Mouse (Mus musculus): ENCODE results near the gene Taz. TPM values are rescaled to one million over a fixed set of nuclear protein-coding genes. Genes with fewer than 3 reads are reported as not detected.
A peak's percentile ranks its signal among the peaks of the same experiment; 100 is the strongest.

The Taz gene
- polyA plus RNA-seq, 1 experiment from 2014 or later = 54.3 TPM

DNA sequence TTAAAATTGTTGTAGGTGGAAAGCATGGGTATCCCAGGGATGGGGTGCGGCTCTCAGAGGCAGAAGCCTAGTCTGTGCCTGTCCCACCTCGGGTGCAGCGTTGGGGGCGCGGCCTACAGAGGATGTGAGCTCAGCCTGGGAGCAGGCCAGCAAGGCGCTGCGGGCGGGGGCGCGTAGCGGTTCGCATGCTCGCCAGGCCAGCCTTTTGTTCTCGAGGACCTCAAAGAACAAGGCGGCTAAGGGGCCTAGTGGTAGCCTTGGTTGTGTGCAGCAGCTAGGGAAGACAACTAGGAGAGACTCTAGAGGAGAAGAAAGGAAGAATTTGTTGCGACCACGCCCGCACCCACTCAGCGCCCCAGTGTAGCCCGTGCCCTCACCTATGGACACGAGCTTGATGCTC lies 36.0 kb upstream of the Taz start:
- Histone ChIP-seq H3K36me3 (ENCODE audit: insufficient read depth) (peaks cover 34% of the 10 kb centered on the region), H3K27me3 (ENCODE audit: insufficient read depth, low read length) (no peaks in the 10 kb centered on the region), H3K4me2 (peak overlapping the region; percentile 68), H3K9ac (peak overlapping the region; percentile 82), H3K9me3 (ENCODE audit: low read depth, low read length) (no peaks in the 10 kb centered on the region), H3K4me1 (ENCODE audit: insufficient read depth) (no peaks in the 10 kb centered on the region), H3K27ac (ENCODE audit: low read depth) (peak overlapping the region; percentile 96), H3K4me3 (ENCODE audit: low read depth, low read length) (peak overlapping the region; percentile 49)
- TF ChIP-seq CTCF (IDR thresholded peaks at IDR 0.05; ENCODE audit: low read depth) = no peak
- WGBS = 21% methylated on average over 15 of the region's 21 CpGs
- ATAC-seq (ENCODE audit: insufficient read depth) (peak; percentile 41), DNase-seq (peak; percentile 88)

DNA sequence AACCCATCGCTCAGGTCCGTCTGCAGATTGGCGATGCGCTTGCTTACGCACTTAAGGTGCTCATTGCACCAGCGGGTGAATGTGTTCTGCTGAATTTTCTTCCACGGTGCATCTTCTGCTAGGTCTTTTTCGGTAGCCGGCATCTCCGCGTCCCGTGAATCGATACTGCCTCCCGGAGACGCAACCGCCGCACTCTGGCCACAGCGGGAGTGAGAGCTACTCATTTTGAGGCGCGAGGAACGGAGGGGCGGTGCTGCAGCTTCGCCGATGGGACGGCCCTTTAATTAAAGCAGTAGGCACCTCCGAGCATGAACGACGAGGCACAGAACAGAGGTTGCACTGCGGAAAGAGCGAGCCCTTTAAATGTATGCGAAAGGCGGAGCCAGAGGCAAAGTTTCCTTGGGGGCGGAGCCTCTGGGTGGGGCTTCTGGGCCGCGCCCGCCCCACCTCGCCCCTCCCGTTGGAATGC lies 35.5 kb upstream of the Taz start:
- H3K9me3 ChIP-seq (ENCODE audit: low read depth, low read length) = no peaks in the 10 kb centered on the region
- H3K27me3 ChIP-seq (ENCODE audit: insufficient read depth, low read length) = no peaks in the 10 kb centered on the region
- WGBS = 13% methylated on average over 33 of the region's 38 CpGs
- ATAC-seq (ENCODE audit: insufficient read depth) (peak; percentile 82), DNase-seq (peak; percentile 96)
- peak overlapping the region; percentile 96 for H3K27ac ChIP-seq (ENCODE audit: low read depth)
- no peak for TF ChIP-seq CTCF (IDR thresholded peaks at IDR 0.05; ENCODE audit: low read depth)
- peak overlapping the region; percentile 68 for H3K4me2 ChIP-seq
- H3K4me3 ChIP-seq (ENCODE audit: low read depth, low read length) = peak overlapping the region; percentile 49
- peaks cover 28% of the 10 kb centered on the region for H3K36me3 ChIP-seq (ENCODE audit: insufficient read depth)
- peak overlapping the region; percentile 82 for H3K9ac ChIP-seq
- H3K4me1 ChIP-seq (ENCODE audit: insufficient read depth) = no peaks in the 10 kb centered on the region

DNA sequence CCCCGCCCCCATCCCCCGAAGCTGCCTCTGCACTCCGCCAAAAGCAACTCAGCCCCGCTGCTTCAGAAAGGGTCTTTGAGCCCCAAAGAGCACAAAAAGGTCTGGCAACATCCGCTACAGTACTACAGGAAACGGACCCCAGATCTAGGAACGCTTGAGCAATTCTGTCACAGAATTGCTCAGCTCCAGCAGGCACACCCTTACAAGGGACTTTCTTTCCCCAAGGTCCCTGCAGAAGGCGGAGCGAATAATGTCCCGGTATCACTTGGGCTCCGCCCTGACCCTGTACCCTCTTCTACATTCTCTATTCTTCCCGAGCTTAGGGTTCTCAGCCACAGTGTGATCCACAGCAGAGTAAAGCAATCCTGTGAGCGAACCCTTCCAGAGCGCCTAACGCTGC lies 35.0 kb upstream of the Taz start:
- no peaks in the 10 kb centered on the region for H3K27me3 ChIP-seq (ENCODE audit: insufficient read depth, low read length)
- no peaks in the 10 kb centered on the region for H3K4me1 ChIP-seq (ENCODE audit: insufficient read depth)
- H3K9me3 ChIP-seq (ENCODE audit: low read depth, low read length) = no peaks in the 10 kb centered on the region
- WGBS = 16% methylated on average over 14 of the region's 15 CpGs
- peak overlapping the region; percentile 49 for H3K4me3 ChIP-seq (ENCODE audit: low read depth, low read length)
- peak overlapping the region; percentile 68 for H3K4me2 ChIP-seq
- peaks cover 24% of the 10 kb centered on the region for H3K36me3 ChIP-seq (ENCODE audit: insufficient read depth)
- ATAC-seq (ENCODE audit: insufficient read depth) (peak; percentile 35), DNase-seq (no peak)
- H3K27ac ChIP-seq (ENCODE audit: low read depth) = peak overlapping the region; percentile 90
- no peak for TF ChIP-seq CTCF (IDR thresholded peaks at IDR 0.05; ENCODE audit: low read depth)
- H3K9ac ChIP-seq = peak overlapping the region; percentile 40

DNA sequence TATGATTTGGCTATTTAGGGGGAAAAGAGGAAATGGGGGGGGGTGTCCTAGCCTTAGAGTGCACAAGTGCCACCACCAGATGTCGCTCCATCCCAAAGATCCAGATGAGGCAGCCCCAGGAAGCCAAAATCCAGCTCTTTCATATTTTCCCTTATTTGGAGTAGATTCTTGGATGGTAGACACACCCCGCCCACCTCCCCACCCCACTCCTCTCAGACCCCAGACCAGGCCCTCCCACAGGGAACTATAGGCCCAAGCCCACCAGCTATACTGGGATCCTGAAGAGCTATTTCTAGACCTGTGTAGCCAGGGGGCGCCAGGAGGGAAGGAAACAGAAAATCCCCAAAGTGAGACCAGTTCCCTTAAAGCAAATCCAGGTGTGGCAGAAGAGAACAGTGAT lies 33.1 kb upstream of the Taz start:
- peak overlapping the region; percentile 60; the same call in 1 of the 2 replicates for H3K9ac ChIP-seq
- H3K4me2 ChIP-seq = peak overlapping the region; percentile 68
- H3K9me3 ChIP-seq (ENCODE audit: low read depth, low read length) = no peaks in the 10 kb centered on the region
- TF ChIP-seq CTCF (IDR thresholded peaks at IDR 0.05; ENCODE audit: low read depth) = peak; percentile 65
- H3K4me3 ChIP-seq (ENCODE audit: low read depth, low read length) = peak overlapping the region; percentile 42
- DNase-seq (peak; percentile 89), ATAC-seq (ENCODE audit: insufficient read depth) (peak; percentile 28)
- peak overlapping the region; percentile 83 for H3K27ac ChIP-seq (ENCODE audit: low read depth)
- no peaks in the 10 kb centered on the region for H3K27me3 ChIP-seq (ENCODE audit: insufficient read depth, low read length)
- peaks cover 4% of the 10 kb centered on the region; the same call in 1 of the 2 replicates for H3K36me3 ChIP-seq (ENCODE audit: insufficient read depth)
- H3K4me1 ChIP-seq (ENCODE audit: insufficient read depth) = no peaks in the 10 kb centered on the region
- WGBS = 7% methylated on average over 3 of the region's 3 CpGs

DNA sequence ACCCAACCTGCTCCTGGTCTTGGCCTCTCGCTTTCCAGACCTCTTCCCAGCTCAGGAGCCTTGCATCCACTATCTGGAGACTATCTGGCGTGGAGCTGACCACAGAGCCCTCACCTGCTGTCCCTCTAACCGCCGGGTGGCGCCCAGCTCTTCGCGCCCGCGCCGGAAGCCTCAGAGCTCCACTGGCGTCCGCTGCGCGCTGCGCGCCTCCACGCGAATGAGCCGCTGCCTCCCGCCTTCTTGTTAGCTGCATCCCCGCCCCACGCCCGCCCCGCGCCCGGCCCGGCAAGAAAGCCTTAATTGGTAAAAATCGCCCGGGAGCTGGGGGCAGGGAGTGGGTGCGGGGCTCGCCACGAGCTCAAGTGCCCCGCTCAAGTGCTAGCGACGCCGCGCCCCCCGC lies 32.1 kb upstream of the Taz start, which contains the start of gene Flna:
Flna (minus strand) TSS at position 206 of the 400 bp plus-strand sequence.
- TF ChIP-seq CTCF (IDR thresholded peaks at IDR 0.05; ENCODE audit: low read depth) = no peak; the same call in none of the 2 replicates
- H3K4me2 ChIP-seq = peak within 1 kb of the TSS; percentile 61
- WGBS = 9% methylated on average over 32 of the region's 38 CpGs
- no peaks in the 10 kb centered on the region for H3K4me1 ChIP-seq (ENCODE audit: insufficient read depth)
- DNase-seq = peak; percentile 76
- peak within 1 kb of the TSS; percentile 83 for H3K27ac ChIP-seq (ENCODE audit: low read depth)
- no peaks in the 10 kb centered on the region for H3K36me3 ChIP-seq (ENCODE audit: insufficient read depth)
- peak within 1 kb of the TSS; percentile 60 for H3K9ac ChIP-seq
- no peaks in the 10 kb centered on the region for H3K27me3 ChIP-seq (ENCODE audit: insufficient read depth, low read length)
- no peak for ATAC-seq (ENCODE audit: insufficient read depth)
- no peaks in the 10 kb centered on the region for H3K9me3 ChIP-seq (ENCODE audit: low read depth, low read length)
- H3K4me3 ChIP-seq (ENCODE audit: low read depth, low read length) = peak within 1 kb of the TSS; percentile 42

DNA sequence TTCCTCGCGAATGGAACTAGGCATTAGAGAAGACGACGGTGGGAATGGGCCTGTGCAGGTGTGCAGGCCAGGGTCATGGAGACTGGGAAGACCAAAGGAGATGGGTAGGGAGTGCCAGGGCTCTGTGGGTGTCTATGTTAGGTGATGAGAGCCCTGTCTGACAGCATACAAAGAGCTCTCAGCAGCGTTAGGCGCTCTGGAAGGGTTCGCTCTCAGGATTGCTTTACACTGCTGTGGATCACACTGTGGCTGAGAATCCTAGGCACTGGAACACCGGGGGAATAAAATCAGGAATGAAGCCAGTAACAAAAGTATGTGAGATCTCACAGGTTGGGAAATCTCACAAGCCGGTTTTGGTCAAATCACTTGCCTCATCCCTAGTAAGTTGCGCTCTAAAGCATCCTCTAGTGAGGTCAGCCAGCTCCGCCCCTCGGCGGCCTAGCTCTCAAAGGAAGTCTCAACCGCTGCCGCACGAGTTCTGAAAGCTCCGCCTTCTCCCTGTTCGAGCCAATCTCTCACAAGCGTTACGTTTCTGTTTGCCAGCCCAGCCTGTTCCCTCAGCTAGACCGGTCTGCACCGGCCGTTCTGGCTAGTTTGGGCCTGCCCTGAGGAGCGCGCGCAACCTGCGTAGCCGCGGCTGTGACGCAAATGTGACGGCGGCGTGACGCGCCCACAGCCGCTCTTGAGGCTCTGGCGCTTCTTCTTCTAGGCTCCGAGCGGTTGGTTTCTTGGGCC lies 27.4 kb upstream of the Taz start, which contains the start of gene Emd:
Emd (plus strand) TSS at position 535 of the 735 bp plus-strand sequence.
- ATAC-seq (ENCODE audit: insufficient read depth) (peak; percentile 99), DNase-seq (peak; percentile 95)
- Histone ChIP-seq H3K9me3 (ENCODE audit: low read depth, low read length) (no peaks in the 10 kb centered on the region), H3K4me1 (ENCODE audit: insufficient read depth) (no peaks in the 10 kb centered on the region), H3K36me3 (ENCODE audit: insufficient read depth) (peaks cover 23% of the 10 kb centered on the region), H3K27me3 (ENCODE audit: insufficient read depth, low read length) (no peaks in the 10 kb centered on the region), H3K27ac (ENCODE audit: low read depth) (peak within 1 kb of the TSS; percentile 92), H3K4me2 (peak within 1 kb of the TSS; percentile 74), H3K4me3 (ENCODE audit: low read depth, low read length) (peak within 1 kb of the TSS; percentile 62), H3K9ac (peak within 1 kb of the TSS; percentile 76)
- 15% methylated on average over 39 of the region's 39 CpGs for WGBS
- TF ChIP-seq CTCF (IDR thresholded peaks at IDR 0.05; ENCODE audit: low read depth) = no peak

DNA sequence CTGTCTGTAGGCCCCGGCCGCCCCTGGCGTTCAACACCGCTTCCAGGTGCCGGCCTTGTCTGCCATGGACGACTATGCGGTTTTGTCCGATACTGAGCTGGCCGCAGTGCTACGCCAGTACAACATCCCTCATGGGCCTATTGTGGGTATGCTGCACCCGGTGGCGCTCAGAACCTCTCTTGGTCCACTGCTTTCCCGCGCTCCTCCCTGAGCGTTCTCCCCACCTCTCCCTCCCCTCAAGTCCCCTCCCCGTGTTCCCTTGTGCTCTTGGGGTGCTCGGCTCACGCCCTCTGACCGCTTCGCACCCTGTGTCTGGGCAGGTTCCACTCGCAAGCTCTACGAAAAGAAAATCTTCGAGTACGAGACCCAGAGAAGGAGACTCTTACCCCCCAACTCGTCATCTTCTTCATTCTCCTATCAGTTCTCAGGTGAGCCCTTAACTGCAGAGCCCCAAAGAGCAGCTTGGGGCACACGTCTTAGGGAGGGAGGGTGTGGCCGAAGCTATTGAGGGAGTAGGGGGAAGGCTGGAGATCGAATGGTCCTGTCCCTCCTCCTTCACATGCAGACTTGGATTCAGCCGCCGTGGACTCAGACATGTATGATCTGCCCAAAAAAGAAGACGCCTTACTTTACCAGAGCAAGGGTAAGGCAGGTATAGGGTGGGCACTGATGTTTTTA lies 26.7 kb upstream of the Taz start:
- peak; percentile 16; the same call in 1 of the 2 replicates for ATAC-seq (ENCODE audit: insufficient read depth)

More for the DNA sequence above, 26.7 kb upstream of the Taz start:
- Histone ChIP-seq H3K4me3 (ENCODE audit: low read depth, low read length) (peak overlapping the region; percentile 62), H3K4me2 (peak overlapping the region; percentile 74), H3K27ac (ENCODE audit: low read depth) (peak overlapping the region; percentile 92), H3K9ac (peak overlapping the region; percentile 76), H3K36me3 (ENCODE audit: insufficient read depth) (peaks cover 28% of the 10 kb centered on the region), H3K27me3 (ENCODE audit: insufficient read depth, low read length) (no peaks in the 10 kb centered on the region), H3K4me1 (ENCODE audit: insufficient read depth) (no peaks in the 10 kb centered on the region), H3K9me3 (ENCODE audit: low read depth, low read length) (no peaks in the 10 kb centered on the region)
- no peak for TF ChIP-seq CTCF (IDR thresholded peaks at IDR 0.05; ENCODE audit: low read depth)
- DNase-seq = no peak
- 19% methylated on average over 31 of the region's 31 CpGs for WGBS

Data from lung, embryonic 14.5 days (tissue).